Mouse (Mus musculus): ENCODE data around the gene Tbc1d30.

GRCm38 (mm10) chr10:121280943-121281342 lies 70.1 kb downstream of the Tbc1d30 start:
- no peak for TF ChIP-seq CTCF (conservative IDR thresholded peaks at IDR 0.05; ENCODE audit: insufficient read depth, insufficient read length, low read depth, low read length)
- no peak for TF ChIP-seq POLR2A (IDR thresholded peaks at IDR 0.05; ENCODE audit: low read depth, low read length)

Measured in kidney, adult 2 months (tissue).